Mouse (Mus musculus): ENCODE measurements at regions not wholly inside any gene's neighbourhood (a gene's known extent, or its start where the extent isn't known, plus 50 kb on each side); places are given as distances from the start of the nearest gene placed in this dataset.

GRCm38 (mm10) chr6:16064691-16065090 lies 344.2 kb downstream of the Mdfic start:
- 80% methylated on average over 8 of the region's 8 CpGs for WGBS
- H3K4me3 ChIP-seq (replicated peaks; ENCODE audit: low read length) = no peak overlapping the region
- H3K9me3 ChIP-seq (ENCODE audit: control insufficient read depth, low read length) = no peaks in the 10 kb centered on the region
- H3K36me3 ChIP-seq (ENCODE audit: control insufficient read depth, insufficient read depth) = no peaks in the 10 kb centered on the region
- H3K27ac ChIP-seq (ENCODE audit: low read length) = no peak overlapping the region
- no peaks in the 10 kb centered on the region for H3K4me1 ChIP-seq (replicated peaks; ENCODE audit: control insufficient read depth, insufficient read depth, low read length)
- no peak for ATAC-seq
- no peak overlapping the region for H3K9ac ChIP-seq (replicated peaks; ENCODE audit: low read depth, low read length)
- no peak overlapping the region for H3K4me2 ChIP-seq (ENCODE audit: low read length)
- H3K27me3 ChIP-seq (replicated peaks; ENCODE audit: control insufficient read depth, insufficient read depth, low read length) = no peaks in the 10 kb centered on the region

GRCm38 (mm10) chr6:16065121-16065520 lies 344.7 kb downstream of the Mdfic start:
- Histone ChIP-seq H3K36me3 (ENCODE audit: control insufficient read depth, insufficient read depth) (no peaks in the 10 kb centered on the region), H3K9ac (replicated peaks; ENCODE audit: low read depth, low read length) (no peak overlapping the region), H3K27ac (ENCODE audit: low read length) (no peak overlapping the region), H3K4me3 (replicated peaks; ENCODE audit: low read length) (no peak overlapping the region), H3K27me3 (replicated peaks; ENCODE audit: control insufficient read depth, insufficient read depth, low read length) (no peaks in the 10 kb centered on the region), H3K4me1 (replicated peaks; ENCODE audit: control insufficient read depth, insufficient read depth, low read length) (no peaks in the 10 kb centered on the region), H3K9me3 (ENCODE audit: control insufficient read depth, low read length) (no peaks in the 10 kb centered on the region), H3K4me2 (ENCODE audit: low read length) (no peak overlapping the region)
- 55% methylated on average over 5 of the region's 5 CpGs for whole genome bisulfite sequencing
- ATAC-seq = no peak

GRCm38 (mm10) chr6:16076266-16076665 lies 355.8 kb downstream of the Mdfic start:
- Histone ChIP-seq H3K9me3 (ENCODE audit: control insufficient read depth, low read length) (no peaks in the 10 kb centered on the region), H3K36me3 (ENCODE audit: control insufficient read depth, insufficient read depth) (no peaks in the 10 kb centered on the region), H3K9ac (replicated peaks; ENCODE audit: low read depth, low read length) (no peak overlapping the region), H3K4me2 (ENCODE audit: low read length) (no peak overlapping the region), H3K4me3 (replicated peaks; ENCODE audit: low read length) (no peak overlapping the region), H3K27ac (ENCODE audit: low read length) (no peak overlapping the region), H3K27me3 (replicated peaks; ENCODE audit: control insufficient read depth, insufficient read depth, low read length) (no peaks in the 10 kb centered on the region; the same call in 1 of the 2 replicates), H3K4me1 (replicated peaks; ENCODE audit: control insufficient read depth, insufficient read depth, low read length) (peaks cover 5% of the 10 kb centered on the region; the same call in 1 of the 2 replicates)
- 61% methylated on average over 2 of the region's 2 CpGs for WGBS
- peak; percentile 38; the same call in 1 of the 2 replicates for ATAC-seq

- H3K27me3 ChIP-seq (replicated peaks; ENCODE audit: control insufficient read depth, insufficient read depth, low read length) = no peaks in the 10 kb centered on the region; the same call in 1 of the 2 replicates
- no peak overlapping the region for H3K4me2 ChIP-seq (ENCODE audit: low read length)
- WGBS = 26% methylated on average over 4 of the region's 4 CpGs
- H3K4me1 ChIP-seq (replicated peaks; ENCODE audit: control insufficient read depth, insufficient read depth, low read length) = peaks cover 5% of the 10 kb centered on the region; the same call in 1 of the 2 replicates
- no peak overlapping the region for H3K9ac ChIP-seq (replicated peaks; ENCODE audit: low read depth, low read length)
- no peaks in the 10 kb centered on the region for H3K36me3 ChIP-seq (ENCODE audit: control insufficient read depth, insufficient read depth)
- no peak overlapping the region for H3K4me3 ChIP-seq (replicated peaks; ENCODE audit: low read length)
- no peaks in the 10 kb centered on the region for H3K9me3 ChIP-seq (ENCODE audit: control insufficient read depth, low read length)
- H3K27ac ChIP-seq (ENCODE audit: low read length) = no peak overlapping the region
- peak; percentile 63; the same call in 1 of the 2 replicates for ATAC-seq
Measured at GRCm38 (mm10) chr6:16077195-16077810, 356.8 kb downstream of the Mdfic start.

GRCm38 (mm10) chr6:16077917-16078316 lies 357.5 kb downstream of the Mdfic start:
- Histone ChIP-seq H3K9ac (replicated peaks; ENCODE audit: low read depth, low read length) (no peak overlapping the region), H3K36me3 (ENCODE audit: control insufficient read depth, insufficient read depth) (no peaks in the 10 kb centered on the region), H3K9me3 (ENCODE audit: control insufficient read depth, low read length) (no peaks in the 10 kb centered on the region), H3K4me3 (replicated peaks; ENCODE audit: low read length) (no peak overlapping the region), H3K27ac (ENCODE audit: low read length) (no peak overlapping the region), H3K4me2 (ENCODE audit: low read length) (no peak overlapping the region), H3K4me1 (replicated peaks; ENCODE audit: control insufficient read depth, insufficient read depth, low read length) (peaks cover 5% of the 10 kb centered on the region; the same call in 1 of the 2 replicates), H3K27me3 (replicated peaks; ENCODE audit: control insufficient read depth, insufficient read depth, low read length) (no peaks in the 10 kb centered on the region; the same call in 1 of the 2 replicates)
- peak; percentile 65 for ATAC-seq

GRCm38 (mm10) chr6:16086952-16087537 lies 366.6 kb downstream of the Mdfic start:
- 87% methylated on average over 7 of the region's 7 CpGs for WGBS
- Histone ChIP-seq H3K4me3 (replicated peaks; ENCODE audit: low read length) (no peak overlapping the region), H3K9ac (replicated peaks; ENCODE audit: low read depth, low read length) (no peak overlapping the region), H3K4me2 (ENCODE audit: low read length) (no peak overlapping the region), H3K27me3 (replicated peaks; ENCODE audit: control insufficient read depth, insufficient read depth, low read length) (no peaks in the 10 kb centered on the region), H3K27ac (ENCODE audit: low read length) (no peak overlapping the region), H3K36me3 (ENCODE audit: control insufficient read depth, insufficient read depth) (no peaks in the 10 kb centered on the region), H3K9me3 (ENCODE audit: control insufficient read depth, low read length) (no peaks in the 10 kb centered on the region), H3K4me1 (replicated peaks; ENCODE audit: control insufficient read depth, insufficient read depth, low read length) (no peaks in the 10 kb centered on the region)
- no peak for ATAC-seq

GRCm38 (mm10) chr6:16098761-16099160 lies 378.3 kb downstream of the Mdfic start:
- peak; percentile 80 for ATAC-seq
- H3K27me3 ChIP-seq (replicated peaks; ENCODE audit: control insufficient read depth, insufficient read depth, low read length) = no peaks in the 10 kb centered on the region
- no peak overlapping the region for H3K4me2 ChIP-seq (ENCODE audit: low read length)
- H3K27ac ChIP-seq (ENCODE audit: low read length) = no peak overlapping the region
- no peaks in the 10 kb centered on the region for H3K36me3 ChIP-seq (ENCODE audit: control insufficient read depth, insufficient read depth)
- H3K4me1 ChIP-seq (replicated peaks; ENCODE audit: control insufficient read depth, insufficient read depth, low read length) = no peaks in the 10 kb centered on the region
- no peak overlapping the region for H3K9ac ChIP-seq (replicated peaks; ENCODE audit: low read depth, low read length)
- no peaks in the 10 kb centered on the region for H3K9me3 ChIP-seq (ENCODE audit: control insufficient read depth, low read length)
- no peak overlapping the region for H3K4me3 ChIP-seq (replicated peaks; ENCODE audit: low read length)

- no peak overlapping the region for H3K4me3 ChIP-seq (replicated peaks; ENCODE audit: low read length)
- no peaks in the 10 kb centered on the region for H3K9me3 ChIP-seq (ENCODE audit: control insufficient read depth, low read length)
- H3K4me2 ChIP-seq (ENCODE audit: low read length) = no peak overlapping the region
- no peak overlapping the region for H3K9ac ChIP-seq (replicated peaks; ENCODE audit: low read depth, low read length)
- 69% methylated on average over 3 of the region's 3 CpGs for WGBS
- ATAC-seq = no peak
- no peaks in the 10 kb centered on the region for H3K4me1 ChIP-seq (replicated peaks; ENCODE audit: control insufficient read depth, insufficient read depth, low read length)
- H3K36me3 ChIP-seq (ENCODE audit: control insufficient read depth, insufficient read depth) = no peaks in the 10 kb centered on the region
- no peaks in the 10 kb centered on the region for H3K27me3 ChIP-seq (replicated peaks; ENCODE audit: control insufficient read depth, insufficient read depth, low read length)
- H3K27ac ChIP-seq (ENCODE audit: low read length) = no peak overlapping the region
Measured at GRCm38 (mm10) chr6:16141009-16141408, 420.5 kb downstream of the Mdfic start.

- H3K36me3 ChIP-seq (ENCODE audit: control insufficient read depth, insufficient read depth) = no peaks in the 10 kb centered on the region
- H3K27me3 ChIP-seq (replicated peaks; ENCODE audit: control insufficient read depth, insufficient read depth, low read length) = no peaks in the 10 kb centered on the region
- ATAC-seq = no peak
- no peak overlapping the region for H3K9ac ChIP-seq (replicated peaks; ENCODE audit: low read depth, low read length)
- H3K9me3 ChIP-seq (ENCODE audit: control insufficient read depth, low read length) = no peaks in the 10 kb centered on the region
- no peaks in the 10 kb centered on the region for H3K4me1 ChIP-seq (replicated peaks; ENCODE audit: control insufficient read depth, insufficient read depth, low read length)
- no peak overlapping the region for H3K27ac ChIP-seq (ENCODE audit: low read length)
- no peak overlapping the region for H3K4me3 ChIP-seq (replicated peaks; ENCODE audit: low read length)
- 67% methylated on average over 6 of the region's 6 CpGs for WGBS
- no peak overlapping the region for H3K4me2 ChIP-seq (ENCODE audit: low read length)
Measured at GRCm38 (mm10) chr6:16144538-16144937, 424.1 kb downstream of the Mdfic start.

All from forebrain, embryonic 16.5 days (tissue).